Mouse (Mus musculus) kidney, postnatal 36 days (tissue): ENCODE results near the gene Reps2.

ENCODE experiments used
- DNase-seq, 2 experiments: peaks; one replicate each; pipeline ENCODE4 v3.0.0; 2021 to 2022; ENCODE audit warnings: mixed read lengths in 2 of 2

Gene Reps2

GRCm38 (mm10) chrX:162643091-162643788 is at the start of gene Reps2:
TSS of gene Reps2 (minus strand) at chrX:162643649.
- DNase-seq: peak; percentile 85 to 93

GRCm38 (mm10) chrX:162691272-162691671 is 47.8 kb upstream of the Reps2 start:
- no peak for DNase-seq

GRCm38 (mm10) chrX:162685394-162685793 is 41.9 kb upstream of the Reps2 start:
- no peak for DNase-seq

GRCm38 (mm10) chrX:162679506-162679905 is 36.1 kb upstream of the Reps2 start:
- DNase-seq: no peak

GRCm38 (mm10) chrX:162678820-162679219 is 35.4 kb upstream of the Reps2 start:
- no peak for DNase-seq

- no peak for DNase-seq
Observed at GRCm38 (mm10) chrX:162666166-162666565, 22.7 kb upstream of the Reps2 start.

GRCm38 (mm10) chrX:162660182-162660581 is 16.7 kb upstream of the Reps2 start:
- DNase-seq: no peak

- no peak for DNase-seq
Observed at GRCm38 (mm10) chrX:162653518-162653917, 10.1 kb upstream of the Reps2 start.

GRCm38 (mm10) chrX:162652445-162652844 is 9.0 kb upstream of the Reps2 start:
- DNase-seq: no peak

- no peak for DNase-seq
Observed at GRCm38 (mm10) chrX:162651125-162651524, 7.7 kb upstream of the Reps2 start.

GRCm38 (mm10) chrX:162643789-162644092 is 292 bp upstream of the Reps2 start:
- no peak for DNase-seq

- DNase-seq: peak in 1 of 2 experiments; percentile 3
Observed at GRCm38 (mm10) chrX:162642402-162643090, 903 bp downstream of the Reps2 start.

- no peak for DNase-seq
Observed at GRCm38 (mm10) chrX:162641764-162642163, 1.7 kb downstream of the Reps2 start.

- DNase-seq: no peak
Observed at GRCm38 (mm10) chrX:162635159-162635558, 8.3 kb downstream of the Reps2 start.

- no peak for DNase-seq
Observed at GRCm38 (mm10) chrX:162622091-162622437, 21.4 kb downstream of the Reps2 start.

GRCm38 (mm10) chrX:162621194-162622090 is 22.0 kb downstream of the Reps2 start:
- DNase-seq: peak in 1 of 2 experiments; percentile 2

GRCm38 (mm10) chrX:162619705-162620104 is 23.7 kb downstream of the Reps2 start:
- DNase-seq: no peak

GRCm38 (mm10) chrX:162618547-162618946 is 24.9 kb downstream of the Reps2 start:
- no peak for DNase-seq

GRCm38 (mm10) chrX:162606113-162606512 is 37.3 kb downstream of the Reps2 start:
- DNase-seq: no peak

GRCm38 (mm10) chrX:162599666-162600065 is 43.8 kb downstream of the Reps2 start:
- no peak for DNase-seq

GRCm38 (mm10) chrX:162591005-162591801 is 52.2 kb downstream of the Reps2 start:
- peak; percentile 53 to 76 for DNase-seq

GRCm38 (mm10) chrX:162590145-162590790 is 53.2 kb downstream of the Reps2 start:
- DNase-seq: peak in 1 of 2 experiments; percentile 2
